Mouse (Mus musculus) stomach, postnatal 0 days (tissue): ENCODE results near the gene Slc25a33.

ENCODE experiments used
- CTCF ChIP-seq: IDR thresholded peaks from 2 replicates; pipeline ENCODE4 v1.5.1; 2016; ENCODE audit warnings: antibody characterized with exemption, low read depth, mild to moderate bottlenecking, moderate library complexity
- EP300 ChIP-seq: optimal IDR thresholded peaks from 2 replicates; pipeline ENCODE3; 2016; ENCODE audit warnings: antibody characterized with exemption

DNA sequence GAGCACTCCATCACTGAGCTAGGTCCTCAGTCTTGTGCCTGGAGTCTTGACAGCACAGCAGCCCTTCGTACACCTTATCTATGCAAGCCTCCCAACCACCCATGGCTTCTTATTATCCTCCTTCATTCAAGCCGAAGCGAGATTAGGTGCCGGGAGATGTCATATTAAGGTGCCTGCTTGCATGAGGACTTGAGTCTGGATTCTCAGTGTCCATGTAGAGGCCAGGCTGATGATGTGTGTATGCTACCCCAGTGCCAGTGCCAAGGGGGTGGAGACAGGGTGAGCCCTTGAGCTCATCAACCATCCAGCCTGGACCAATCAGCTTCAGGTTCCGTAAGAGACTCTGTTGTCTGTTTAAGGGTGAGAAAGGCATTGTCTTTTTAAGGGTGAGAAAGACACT is 10.8 kb upstream of the Slc25a33 start:
- no peak for TF ChIP-seq CTCF
- TF ChIP-seq EP300: no peak
